Mouse (Mus musculus) urinary bladder, postnatal 36 days (tissue): ENCODE data around the gene Hcar2.

ENCODE experiments used
- DNase-seq, 2 experiments: peaks; one replicate each; pipeline ENCODE4 v3.0.0; 2022; ENCODE audit warnings: low spot score in 2 of 2, mixed read lengths in 1 of 2

Hcar2 gene

GRCm38 (mm10) chr5:123865365-123865764 is at the start of gene Hcar2:
Gene Hcar2 (minus strand): TSS chr5:123865499.
- DNase-seq = peak in 1 of 2 experiments; percentile 61

GRCm38 (mm10) chr5:123914852-123915251 is 49.6 kb upstream of the Hcar2 start:
- no peak for DNase-seq

GRCm38 (mm10) chr5:123907631-123907977 is 42.3 kb upstream of the Hcar2 start:
- DNase-seq = no peak

- peak; percentile 98 to 99 for DNase-seq
These were observed 41.8 kb upstream of the Hcar2 start, which contains the start of gene Denr for GRCm38 (mm10) chr5:123906976-123907630. Gene Denr (plus strand): TSS chr5:123907175.

DNA sequence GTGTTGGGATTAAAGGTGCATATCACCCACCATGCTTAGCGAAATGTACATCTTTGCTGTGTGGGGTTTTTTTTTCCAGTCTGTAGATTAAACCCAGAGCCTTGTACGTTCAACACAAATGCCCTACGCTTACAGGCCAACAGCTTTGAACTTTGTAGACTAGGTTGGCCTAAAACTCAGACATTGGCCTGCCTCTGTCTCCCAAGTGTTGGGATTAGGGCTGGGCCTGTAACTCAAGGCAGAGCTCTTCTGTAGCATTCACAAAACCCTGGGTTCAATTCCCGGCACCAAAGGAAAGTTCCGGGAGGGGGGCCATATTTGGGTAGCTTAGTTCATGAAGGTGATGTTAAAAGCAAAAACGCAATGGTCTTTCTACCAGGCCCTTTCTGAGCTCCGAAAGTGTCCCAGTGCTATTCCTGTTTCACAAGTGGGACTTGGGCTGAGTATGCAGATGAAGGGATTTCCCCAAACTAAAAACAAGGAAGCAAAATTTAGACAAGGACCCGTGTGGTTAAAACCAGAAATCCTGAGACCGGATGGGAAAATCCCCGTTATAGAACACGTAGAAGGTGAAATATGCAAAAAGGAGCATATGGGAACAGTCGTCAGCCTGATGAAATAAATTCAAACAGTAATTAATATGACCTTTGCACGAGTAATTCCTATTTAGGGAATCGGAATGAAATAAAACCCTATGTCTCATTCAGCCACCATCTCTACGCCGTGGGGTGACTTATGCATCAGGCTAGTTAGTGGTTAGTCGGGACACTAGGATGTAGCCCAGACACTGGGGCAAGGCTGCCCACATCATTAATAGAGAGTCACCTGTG is 41.1 kb upstream of the Hcar2 start:
- DNase-seq = no peak

GRCm38 (mm10) chr5:123904059-123904672 is 38.9 kb upstream of the Hcar2 start:
- no peak for DNase-seq

- no peak for DNase-seq
These were observed 32.1 kb upstream of the Hcar2 start for GRCm38 (mm10) chr5:123897352-123897751.

DNA sequence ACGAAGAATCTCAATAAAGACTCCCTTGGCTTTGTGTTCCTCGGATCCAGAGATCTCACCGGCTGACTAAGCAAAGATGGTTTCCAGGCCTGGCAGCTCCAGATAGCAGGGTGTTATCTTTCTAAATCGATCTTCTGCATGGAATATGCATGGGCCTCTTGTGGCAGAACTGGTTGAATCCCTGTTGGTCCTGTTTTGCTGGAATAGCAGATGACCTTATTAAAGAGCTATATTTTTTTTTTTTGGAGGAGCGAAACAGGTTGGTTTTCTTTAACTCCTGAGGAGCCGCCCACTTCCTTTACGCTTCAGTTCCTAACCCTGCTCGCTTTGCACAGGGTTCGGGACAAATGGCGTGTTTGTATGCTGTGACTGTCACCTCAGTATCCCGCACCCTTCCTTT is 31.1 kb upstream of the Hcar2 start:
- DNase-seq = no peak

GRCm38 (mm10) chr5:123893520-123893919 is 28.2 kb upstream of the Hcar2 start:
- no peak for DNase-seq

DNA sequence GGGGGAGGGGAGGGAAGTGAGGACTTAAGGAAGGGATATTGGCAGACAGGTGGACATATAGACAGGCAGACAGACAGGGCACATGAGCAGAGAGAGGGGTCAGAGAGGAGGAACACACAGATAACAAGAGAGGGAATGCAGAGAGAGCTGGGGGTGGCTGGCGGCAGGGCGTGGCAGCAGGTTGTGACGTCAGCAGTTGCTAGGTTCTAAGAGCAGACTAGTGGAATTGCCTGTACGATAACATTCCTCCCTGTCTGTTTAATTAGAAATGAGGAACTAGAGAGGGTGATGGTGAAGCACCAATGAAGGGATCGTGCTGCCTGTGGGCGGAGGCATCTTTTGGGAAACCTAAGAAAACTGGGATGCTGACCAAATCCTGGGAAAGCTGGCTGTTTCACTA is 26.4 kb upstream of the Hcar2 start:
- no peak for DNase-seq

DNA sequence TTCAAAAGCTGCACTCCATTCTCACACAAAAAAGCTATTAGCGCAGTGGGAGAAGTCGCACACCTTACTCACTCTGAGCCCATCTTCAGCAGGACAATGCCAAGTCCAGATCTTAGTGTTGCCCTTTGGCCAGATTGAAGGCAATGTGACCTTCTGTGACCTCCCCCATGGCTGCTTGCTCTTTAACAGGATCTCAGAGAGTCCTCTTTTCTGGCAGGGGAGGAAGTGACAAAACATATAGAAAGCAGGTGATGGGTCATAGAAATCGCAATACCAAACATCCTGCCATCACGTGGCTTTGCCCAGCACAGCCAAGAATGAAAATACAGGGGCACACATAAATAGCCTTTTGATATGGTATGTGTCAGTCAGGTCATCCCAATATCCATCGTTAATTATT is 25.7 kb upstream of the Hcar2 start:
- no peak for DNase-seq

DNA sequence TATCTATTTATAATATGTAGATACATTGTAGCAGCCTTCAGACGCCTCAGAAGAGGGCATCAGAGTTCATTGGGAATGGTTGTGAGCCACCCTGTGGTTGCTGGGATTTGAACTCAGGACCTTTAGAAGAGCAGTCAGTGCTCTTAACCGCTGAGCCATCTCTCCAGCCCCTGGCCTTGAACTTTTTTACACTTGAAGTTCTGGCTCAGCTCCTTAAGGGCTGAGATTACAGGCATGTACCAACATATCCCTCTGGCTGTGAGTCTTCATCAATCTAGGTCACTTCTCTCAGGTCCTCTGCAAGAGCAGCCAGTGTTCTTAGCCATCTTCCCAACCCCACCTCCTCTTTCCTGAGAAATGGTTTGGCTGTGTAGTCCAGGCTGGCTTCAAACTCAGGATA is 25.0 kb upstream of the Hcar2 start:
- no peak for DNase-seq

GRCm38 (mm10) chr5:123886365-123886764 is 21.1 kb upstream of the Hcar2 start:
- no peak for DNase-seq

DNA sequence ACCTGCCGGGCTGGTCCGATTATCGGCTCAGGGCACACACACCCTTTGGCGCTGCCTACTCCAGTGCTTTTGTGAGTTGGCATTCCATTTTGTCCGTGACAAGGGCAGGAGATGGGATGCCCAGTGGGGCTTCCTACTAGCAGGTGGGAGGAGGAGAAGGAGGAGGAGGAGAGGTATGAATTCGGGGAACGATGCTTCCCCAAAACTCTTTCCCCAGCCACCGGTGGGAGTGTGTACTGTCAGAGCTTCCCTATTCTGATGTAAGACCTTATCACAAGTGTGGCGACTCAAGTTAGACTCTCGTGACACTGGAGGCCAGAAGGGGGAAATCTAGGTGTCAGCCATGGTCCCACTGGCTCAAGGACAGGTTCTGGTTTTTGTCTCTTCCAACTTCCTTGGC is 19.0 kb upstream of the Hcar2 start:
- no peak for DNase-seq

DNA sequence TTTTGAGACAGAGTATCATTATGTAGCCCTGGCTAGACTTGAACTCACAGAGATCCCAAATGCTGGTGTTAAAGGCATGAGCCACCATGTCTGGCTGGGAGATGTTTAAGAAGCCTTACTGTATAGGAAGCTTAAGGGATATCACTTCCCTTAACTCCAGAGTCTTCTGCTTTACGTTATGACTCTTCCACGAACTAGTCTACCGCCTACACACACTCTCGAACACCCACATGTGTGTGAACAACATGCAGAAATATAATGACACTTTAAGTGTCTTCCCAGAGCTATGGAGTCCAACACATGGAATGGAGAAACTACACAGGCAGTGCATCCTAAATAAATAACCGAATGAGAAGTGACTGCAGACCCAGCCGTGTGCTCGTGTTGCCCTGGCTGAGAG is 18.6 kb upstream of the Hcar2 start:
- DNase-seq = no peak

DNA sequence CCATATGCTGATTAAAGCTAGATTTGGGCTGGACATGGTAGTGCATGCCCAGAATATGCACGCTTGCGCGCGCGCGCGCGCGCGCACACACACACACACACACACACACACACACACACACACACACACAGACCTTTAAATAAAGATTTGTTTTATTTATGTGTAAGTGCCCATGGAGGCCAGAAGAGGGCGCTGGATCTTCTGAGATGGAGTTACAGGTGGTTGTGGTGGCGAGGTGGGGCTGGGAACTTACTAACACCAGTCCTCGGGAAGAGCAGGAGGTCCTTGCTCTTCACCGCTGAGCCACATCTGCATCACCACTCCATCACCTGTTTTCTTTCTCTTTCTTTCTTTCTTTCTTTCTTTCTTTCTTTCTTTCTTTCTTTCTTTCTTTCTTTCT is 15.5 kb upstream of the Hcar2 start:
- no peak for DNase-seq

GRCm38 (mm10) chr5:123879928-123880327 is 14.6 kb upstream of the Hcar2 start, which contains the start of gene Hcar1:
Gene Hcar1 (minus strand): TSS chr5:123880020.
- peak in 1 of 2 experiments; percentile 68 for DNase-seq

DNA sequence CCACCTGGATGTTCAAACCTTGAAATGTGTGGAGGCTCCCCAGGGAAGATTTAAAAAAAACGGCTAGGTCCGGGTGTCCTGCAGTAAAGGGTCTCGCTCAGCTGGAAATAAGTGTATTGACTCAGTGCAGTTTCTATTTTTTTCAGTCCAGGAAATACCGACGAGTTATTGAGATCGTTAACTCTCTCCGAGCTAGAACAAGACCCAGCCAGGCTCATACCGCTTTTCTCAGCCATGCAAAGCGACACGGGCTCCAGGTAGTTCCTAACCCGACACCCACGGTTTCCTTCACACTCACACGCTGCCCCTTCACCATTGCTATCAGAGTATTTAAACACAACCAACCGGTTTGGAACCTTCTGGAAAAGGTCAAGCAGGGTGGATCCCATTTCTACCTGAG is 12.8 kb upstream of the Hcar2 start:
- DNase-seq = no peak

DNA sequence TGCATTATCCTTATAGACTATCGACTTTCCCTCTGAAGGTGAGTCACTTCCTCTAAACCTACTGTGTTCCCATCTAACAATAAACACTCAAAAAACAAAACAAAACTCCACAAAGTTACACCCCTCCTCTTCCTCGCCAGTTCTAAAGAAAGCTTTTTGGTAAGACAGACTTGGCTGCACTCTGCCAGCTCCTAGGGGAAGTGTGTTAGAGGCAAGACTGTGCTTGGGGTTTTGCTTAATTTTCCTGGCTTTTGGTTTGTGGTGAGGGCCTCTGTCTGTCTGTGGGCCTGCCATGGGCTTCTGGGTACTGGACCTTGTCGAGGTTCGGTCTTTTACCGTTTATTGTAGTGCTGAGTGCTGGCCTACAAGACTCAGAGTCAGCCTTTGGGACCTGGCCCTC is 8.9 kb upstream of the Hcar2 start:
- DNase-seq = no peak

DNA sequence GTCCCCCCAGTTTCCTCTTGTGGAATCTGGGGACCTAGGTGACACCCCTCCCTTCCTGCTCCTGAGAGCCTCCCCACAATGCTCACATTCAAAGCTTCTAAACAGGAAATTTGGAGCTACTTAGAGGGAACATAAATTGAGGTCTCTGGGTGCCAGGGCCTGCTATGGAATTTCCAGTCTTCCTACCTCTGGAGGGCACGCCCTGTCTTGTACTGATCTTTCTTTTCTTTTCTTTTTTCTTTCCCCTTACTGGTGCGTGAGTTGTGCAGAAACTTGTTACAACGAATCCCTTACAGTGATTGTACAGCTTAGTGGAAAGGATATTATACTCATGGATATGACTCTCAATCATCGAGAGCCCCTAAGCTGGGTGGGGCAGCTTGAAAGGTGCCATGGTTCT is 4.3 kb upstream of the Hcar2 start:
- no peak for DNase-seq

- no peak for DNase-seq
These were observed 1.2 kb upstream of the Hcar2 start for GRCm38 (mm10) chr5:123866457-123866856.

GRCm38 (mm10) chr5:123863934-123864333 is 1.4 kb downstream of the Hcar2 start:
- DNase-seq = no peak
